Mouse (Mus musculus) CD4-positive, CD25-positive, alpha-beta regulatory T cell, adult 4 months (primary cell): ENCODE results near the gene Trrap. TPM values are rescaled to one million over a fixed set of nuclear protein-coding genes. Genes with fewer than 3 reads are reported as not detected.

Experiments
- ATAC-seq: one replicate; pipeline ENCODE4 v1.8.0; 2017
- polyA plus RNA-seq, 2 experiments: library from polyadenylated mRNA; unstranded; fragments of 100-300 nt; shearing (Covaris generic); gene quantifications; one replicate each; pipeline ENCODE4 v1.2.1; 2017

Trrap gene
- polyA plus RNA-seq, 2 experiments from 2014 or later: 65.1 to 109 TPM

DNA sequence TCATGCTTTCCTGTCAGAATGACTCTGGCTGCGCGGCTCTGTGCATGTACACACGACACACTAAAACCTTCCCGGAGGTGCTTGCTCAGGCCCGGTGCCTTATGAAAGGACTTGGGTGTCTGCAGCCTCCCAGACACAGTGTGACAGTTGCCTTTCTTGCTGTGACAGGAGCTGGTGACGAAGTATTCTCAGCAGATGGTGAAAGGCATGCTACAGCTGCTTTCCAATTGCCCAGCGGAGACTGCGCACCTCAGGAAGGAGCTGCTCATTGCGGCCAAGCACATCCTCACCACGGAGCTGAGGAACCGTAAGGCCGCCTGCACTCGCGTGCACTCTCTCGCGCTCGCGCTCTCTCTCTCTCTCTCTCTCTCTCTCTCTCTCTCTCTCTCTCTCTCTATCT, 18.9 kb downstream of the Trrap start:
- ATAC-seq: no peak

DNA sequence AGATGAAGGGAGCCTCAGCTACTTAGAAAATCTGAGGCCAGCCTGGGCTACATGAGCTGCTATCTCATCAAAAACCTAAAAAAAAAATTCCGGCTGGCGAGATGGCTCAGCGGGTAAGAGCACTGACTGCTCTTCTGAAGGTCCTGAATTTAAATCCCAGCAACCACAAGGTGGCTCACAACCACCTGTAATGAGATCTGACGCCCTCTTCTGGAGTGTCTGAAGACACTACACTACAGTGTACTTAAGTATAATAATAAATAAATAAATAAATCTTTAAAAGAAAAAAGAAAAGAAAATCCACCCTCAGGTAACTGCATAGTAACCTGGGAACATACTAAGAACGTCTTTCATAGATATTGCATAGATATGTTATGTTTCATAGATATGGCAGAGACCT, 25.8 kb downstream of the Trrap start:
- ATAC-seq: no peak

DNA sequence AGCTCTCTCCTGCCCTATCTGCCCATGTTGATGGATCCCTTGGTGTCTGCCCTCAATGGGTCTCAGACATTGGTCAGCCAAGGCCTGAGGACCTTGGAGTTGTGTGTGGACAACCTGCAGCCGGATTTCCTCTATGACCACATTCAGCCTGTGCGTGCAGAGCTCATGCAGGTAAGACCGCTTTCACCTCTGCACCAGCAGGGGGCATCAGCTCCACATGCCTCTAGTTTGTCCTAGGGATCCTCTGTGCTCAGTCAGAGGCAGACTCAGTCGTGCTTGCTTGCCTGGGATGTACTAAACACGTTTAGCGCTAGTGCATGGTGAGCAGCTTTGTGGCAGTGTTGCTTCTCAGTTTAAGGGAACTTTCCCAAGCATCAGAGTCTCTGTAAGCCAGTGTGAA, 27.2 kb downstream of the Trrap start:
- no peak for ATAC-seq

DNA sequence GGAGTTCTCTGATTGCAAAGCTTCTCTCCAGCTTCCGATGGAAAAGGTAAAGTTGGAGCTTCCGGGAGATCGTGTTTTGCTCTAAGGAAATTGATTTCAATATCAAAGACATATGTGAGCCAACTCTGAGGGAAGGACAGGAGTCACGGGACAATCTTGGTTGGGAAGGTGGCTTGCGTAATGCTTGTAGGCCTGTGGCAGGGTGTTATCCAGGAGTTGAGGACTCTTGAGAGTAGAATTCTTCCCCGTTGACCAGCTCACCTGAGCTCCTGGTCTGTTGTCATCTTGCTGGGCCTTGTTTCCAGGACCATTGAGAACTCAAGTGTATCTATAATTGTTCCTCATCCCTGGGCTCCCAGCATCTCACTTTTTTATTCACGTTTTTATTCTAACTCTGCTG, 29.6 kb downstream of the Trrap start:
- no peak for ATAC-seq

DNA sequence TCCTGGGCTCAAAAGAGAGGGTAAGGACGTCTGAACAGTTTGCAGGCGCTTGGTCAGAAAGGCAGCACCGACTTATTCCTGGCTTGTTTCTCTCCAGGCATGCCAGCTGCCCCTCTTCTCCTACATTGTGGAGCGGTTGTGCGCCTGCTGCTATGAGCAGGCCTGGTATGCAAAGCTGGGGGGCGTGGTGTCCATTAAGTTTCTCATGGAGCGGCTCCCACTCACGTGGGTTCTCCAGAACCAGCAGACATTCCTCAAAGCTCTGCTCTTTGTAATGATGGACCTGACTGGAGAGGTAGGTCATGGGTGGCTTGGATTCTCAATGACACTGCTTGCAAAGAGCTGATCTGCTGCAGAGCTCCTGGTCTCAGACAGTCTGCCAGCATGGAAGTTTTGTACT, 35.5 kb downstream of the Trrap start:
- ATAC-seq: no peak

DNA sequence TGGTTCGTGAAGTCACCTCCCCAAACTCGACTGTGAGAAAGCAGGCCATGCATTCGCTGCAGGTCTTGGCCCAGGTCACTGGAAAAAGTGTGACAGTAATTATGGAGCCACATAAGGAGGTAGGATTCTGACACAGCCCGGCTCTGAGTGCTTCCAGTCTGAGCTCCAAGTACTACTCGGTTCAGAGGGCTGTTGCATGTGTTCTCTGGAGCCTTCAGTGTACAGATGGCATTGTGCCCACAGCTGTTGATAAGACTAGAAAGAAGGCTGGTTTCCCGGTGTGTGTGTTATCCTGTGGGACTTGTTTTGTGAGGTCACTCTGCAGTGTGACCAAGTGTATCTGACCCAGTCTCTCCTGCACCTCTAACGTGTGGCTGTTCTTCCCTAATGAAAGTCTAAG, 36.6 kb downstream of the Trrap start:
- no peak for ATAC-seq

DNA sequence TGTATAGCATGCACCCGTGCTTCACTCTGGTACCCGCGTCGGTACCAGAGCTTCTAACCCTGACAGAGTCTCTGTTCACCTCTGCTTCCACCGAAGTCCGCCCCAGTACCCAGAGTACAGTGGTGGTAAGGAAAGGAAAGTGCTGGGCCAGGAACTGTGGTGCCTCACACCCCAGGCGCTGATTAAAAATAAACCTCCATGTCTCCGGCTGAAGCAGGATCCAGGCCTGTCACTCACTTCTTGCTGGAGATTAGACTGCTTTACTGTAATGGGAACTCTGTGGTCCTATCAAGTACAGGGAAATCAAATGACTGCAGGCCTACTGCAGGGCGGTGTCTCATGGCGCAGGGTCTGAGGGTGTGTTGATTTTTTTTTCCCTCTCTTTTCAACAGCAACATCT, 39.4 kb downstream of the Trrap start:
- ATAC-seq: no peak

DNA sequence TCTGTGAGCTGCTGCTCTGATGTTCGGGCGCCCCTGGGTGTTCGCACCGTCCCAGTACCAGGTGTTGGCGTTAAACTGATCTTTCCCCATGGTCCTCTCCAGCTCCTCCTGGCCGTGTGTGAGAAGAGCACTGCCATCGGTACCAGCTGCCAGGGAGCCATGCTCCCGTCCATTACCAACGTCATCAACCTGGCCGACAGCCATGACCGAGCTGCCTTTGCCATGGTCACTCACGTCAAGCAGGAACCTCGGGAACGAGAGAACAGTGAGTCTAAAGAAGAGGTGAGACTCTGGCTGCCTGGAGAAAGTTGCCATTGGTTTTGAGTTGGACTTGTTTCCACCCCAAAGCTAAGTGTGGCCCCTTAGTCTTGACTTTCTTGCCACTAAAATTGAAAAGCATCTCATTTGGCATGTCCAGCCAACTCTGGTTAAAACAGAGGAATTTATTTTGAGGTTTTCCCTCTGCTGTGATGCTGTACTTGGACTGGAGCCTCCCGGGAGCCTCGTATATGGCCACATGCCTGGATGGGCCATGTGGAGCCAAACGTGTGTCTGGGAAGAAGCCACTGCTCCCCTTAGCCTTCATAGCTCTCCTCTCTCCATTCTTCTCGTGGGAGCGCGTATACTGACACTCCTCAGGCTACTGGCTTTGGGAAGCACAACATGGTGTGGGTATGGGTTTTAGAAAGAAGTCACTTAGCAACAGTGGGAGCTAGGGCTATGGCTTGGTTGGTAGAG, 61.0 kb downstream of the Trrap start:
- no peak for ATAC-seq

DNA sequence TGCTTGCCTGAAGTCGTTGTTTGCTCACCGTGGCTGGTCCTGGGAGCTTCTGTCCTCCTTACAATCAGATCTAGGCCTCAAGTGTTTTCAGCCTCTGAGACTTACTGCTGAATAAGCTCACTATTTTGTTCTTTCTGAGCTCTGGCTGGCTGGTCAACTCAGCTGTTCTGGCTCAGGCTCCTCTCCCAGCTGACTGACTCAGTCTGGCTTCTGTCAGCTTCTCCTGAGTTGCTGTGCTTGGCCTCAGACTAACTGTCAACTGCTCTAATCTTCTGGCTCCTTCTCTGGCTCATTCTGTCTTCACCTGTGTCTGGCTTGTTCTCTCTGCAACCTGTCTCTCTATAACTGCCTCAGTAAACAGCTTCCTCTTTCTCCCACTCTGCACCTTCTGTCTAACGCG, 62.1 kb downstream of the Trrap start:
- ATAC-seq: no peak

DNA sequence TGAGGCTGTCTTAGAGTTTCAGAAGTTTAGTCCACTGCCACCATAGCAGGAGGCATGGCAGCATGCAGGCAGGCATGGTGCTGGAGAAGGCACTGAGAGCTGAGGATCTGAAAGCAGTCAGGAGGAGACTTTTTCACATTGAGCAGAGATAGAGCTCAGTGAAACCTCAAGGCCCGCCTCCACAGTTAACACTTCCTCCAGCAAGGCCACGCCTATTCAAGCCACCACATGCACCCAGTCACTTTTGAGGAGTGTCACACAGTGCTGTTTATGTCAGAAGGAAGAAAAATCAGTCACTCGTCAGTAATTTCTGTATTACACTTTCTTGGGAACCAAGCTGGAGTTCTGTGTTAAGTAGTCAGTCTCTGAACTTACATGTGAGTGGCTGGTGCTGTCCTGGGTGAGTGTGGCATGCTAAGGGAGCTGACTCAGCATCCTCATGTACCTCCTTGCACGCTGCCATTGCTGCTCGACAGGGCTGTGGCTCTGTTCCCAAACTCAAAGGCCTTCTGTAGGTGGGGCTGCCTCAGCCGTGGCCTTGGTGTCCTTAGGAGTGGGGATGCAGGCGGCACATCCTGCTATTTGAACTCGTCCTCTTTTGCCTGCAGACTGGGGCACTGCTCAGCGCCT, 64.4 kb downstream of the Trrap start:
- ATAC-seq: no peak

DNA sequence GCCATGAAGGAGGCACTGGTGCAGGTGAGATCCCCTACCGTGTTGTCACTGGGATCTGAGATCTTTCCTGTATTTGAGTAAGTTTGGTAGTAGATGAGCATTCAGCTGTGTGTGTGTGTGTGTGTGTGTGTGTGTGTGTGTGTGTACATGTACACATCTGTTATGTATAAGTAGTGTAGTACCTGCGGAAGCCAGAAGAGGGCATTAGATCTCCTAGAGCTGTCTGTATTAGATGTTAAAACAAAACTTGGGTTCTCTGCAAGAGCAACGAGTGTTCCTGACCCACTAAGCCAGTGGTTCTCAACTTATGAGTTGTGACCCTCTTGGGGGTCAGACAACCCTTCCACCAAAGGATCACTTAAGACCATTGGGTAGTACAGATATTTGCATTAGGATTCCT, 68.6 kb downstream of the Trrap start:
- ATAC-seq: no peak

DNA sequence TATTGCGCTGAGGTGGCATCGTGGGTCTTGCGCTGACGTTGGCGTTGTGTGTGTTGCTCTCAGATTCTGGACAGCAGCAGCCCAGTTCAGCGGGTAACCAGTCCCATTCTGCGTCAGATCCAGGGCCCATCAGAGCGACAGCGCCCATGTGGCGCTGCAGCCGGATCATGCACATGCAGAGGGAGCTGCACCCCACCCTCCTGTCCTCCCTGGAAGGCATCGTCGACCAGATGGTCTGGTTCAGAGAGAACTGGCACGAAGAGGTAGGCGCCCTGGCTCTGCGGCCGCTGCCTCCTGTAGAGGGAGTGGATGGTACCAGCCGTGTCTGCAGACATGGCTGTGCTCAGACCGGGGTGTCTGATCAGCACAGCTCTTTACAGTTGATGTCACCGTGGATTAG, 77.8 kb downstream of the Trrap start:
- no peak for ATAC-seq

DNA sequence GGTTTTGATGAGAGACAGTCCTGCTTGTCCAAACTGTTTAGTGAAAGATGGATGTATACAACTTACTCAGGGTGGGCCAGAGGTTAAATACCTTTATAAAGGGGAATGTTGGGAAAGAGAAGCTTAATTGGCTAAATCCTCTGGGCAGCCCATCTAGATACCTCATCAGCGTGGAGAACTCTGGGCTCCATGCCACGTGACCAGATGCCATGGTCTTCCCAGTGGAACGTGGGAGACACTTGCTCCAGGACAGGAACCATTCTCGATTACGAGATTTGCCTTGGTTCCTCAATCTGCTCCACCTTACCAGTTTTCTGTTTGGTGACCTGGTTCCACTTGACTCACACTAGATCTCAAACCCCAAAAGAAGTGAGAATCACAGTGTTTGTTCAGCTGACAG, 81.2 kb downstream of the Trrap start:
- no peak for ATAC-seq

DNA sequence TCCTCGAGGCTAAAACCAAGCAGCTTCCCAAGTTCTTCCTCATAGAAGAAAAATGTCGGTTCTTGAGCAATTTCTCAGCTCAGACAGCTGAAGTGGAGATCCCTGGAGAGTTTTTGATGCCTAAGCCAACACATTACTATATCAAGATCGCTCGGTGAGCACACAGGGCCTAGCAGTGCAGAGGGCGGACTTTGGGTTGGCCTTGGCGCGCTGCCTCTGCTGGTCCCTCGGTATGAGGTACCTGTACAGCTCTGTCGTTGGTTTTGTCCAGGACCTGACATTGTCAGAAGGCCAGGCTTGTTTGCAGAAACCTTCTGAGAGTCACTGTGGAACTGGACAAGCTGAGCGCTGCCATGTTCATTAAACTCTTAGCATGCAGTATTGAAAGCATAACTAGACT, 82.4 kb downstream of the Trrap start:
- no peak for ATAC-seq

DNA sequence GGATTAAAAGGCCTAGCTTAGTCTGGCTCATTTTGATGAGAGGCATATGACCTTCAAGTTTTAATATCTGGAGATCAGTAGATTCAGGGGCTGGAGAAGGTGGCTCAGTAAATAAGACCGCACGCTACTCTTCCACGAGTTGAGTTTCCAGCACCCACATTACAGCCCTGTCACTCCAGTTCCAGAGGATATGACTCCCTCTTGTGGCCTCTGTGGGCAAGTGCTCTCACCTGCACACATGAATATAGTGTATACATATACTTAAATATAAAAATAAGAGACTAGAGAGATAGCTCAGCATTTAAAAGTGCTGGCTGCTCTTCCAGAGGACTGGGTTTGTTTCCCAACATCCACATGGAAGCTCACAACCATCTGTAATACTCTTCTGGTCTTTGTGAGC, 84.3 kb downstream of the Trrap start:
- no peak for ATAC-seq

DNA sequence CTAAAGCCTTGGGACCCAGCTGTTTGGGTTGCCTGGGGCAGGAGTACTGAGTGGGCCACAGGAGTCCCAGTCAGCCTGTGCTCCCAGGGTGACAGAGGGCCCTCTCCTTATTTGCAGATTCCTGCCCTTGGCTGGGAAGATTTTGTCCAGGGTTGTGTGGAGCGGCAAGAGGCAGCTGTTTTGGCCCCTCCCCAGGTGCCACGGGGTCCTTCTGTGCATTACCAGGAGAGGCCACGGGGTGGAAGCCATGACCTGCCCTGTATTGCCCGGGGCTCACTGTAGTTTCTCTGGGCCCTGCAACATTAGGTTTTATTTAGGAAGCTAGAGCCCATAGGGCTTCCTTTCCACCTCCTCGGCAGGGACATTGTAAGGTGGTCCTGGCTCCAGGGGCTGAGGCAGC, 86.4 kb downstream of the Trrap start:
- no peak for ATAC-seq

DNA sequence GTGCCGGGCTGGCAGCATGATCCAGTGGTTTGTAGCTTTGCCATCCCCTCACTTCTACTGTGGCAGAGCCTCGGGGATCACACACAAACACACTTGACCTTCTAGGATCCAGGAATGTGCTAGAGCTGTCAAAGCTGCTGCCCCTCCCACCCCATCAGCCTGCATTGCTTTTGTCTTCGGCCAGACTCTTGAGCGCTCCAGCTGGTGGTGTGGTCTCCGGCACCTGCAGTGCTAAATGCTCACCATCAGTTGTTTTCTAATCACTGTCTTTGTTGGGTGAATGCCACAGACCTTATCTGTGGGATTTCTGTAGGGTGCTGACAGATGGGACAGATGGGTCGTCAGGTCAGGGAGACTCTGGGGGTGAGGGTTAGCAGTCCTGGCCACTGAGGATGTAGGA, 88.4 kb downstream of the Trrap start:
- ATAC-seq: no peak

DNA sequence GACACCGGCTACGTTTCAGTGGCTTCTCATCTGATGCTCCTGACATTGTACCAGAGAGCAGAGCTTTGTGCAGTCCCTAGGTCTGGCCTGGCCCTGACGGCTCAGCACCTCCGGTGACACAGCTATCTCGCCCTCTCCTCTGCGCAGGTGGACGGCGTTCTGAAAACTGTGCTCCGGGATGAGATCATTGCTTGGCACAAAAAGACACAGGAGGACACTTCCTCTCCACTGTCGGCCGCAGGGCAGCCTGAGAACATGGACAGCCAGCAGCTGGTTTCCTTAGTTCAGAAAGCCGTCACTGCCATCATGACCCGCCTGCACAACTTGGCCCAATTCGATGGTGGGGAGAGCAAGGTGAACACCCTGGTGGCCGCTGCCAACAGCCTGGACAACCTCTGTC, 91.0 kb downstream of the Trrap start:
- no peak for ATAC-seq

DNA sequence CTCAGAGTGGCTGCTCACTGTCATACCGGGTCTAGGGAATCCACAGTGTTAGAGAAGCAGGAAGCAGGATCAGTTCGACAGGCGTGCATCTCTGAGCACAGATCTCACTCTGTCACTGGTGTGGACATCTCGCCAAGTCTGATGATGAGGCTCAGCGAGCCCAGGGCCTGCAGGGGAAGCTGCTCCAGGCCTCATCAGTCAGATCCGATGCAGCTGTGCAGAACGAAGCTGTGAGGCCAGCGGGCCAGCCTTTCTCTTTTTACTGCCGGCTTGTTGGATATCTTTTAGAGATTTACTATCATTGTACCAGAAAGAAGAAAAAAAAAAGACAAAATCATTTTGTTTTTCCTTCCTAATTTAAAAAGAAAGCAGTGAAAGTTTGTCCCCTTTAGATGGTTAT, 91.8 kb downstream of the Trrap start:
- ATAC-seq: no peak

DNA sequence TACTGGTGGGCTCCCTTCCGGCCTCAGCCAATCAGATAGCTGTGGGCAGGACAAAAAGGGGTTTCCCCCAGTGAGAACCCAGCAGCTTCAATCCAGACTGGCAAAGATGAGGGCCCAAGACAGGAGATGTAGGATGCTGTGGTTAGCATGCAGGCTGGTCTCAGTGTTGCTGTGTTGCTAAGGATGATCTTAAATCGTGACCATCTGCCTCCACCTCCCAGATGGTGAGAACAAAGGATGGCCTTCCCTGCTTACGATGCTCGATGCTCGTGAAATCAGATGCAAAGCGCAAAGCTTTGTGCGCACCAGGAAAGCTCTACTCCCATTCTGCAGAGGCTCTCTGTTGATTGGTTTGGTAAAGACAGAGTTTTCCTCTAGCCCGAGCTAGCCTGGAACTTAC, 93.4 kb downstream of the Trrap start:
- ATAC-seq: no peak

DNA sequence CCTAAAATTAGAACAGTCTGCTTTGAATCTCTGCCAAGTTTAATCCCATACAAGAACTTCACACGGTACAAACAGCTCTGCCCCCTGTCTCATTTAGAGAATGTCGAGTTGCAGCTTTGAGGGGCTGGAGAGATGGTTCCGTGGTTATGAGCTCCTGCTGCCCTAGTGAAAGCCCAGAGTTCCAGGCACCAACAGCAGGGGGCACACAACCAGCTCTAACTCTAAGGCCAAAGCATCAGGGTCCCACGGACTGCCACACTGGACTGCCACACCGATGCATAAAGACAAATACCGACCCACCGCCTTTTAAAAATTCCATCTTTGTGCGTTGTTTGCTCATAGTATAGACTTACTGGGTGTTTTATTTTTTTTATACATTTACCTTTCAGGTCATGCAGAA, 99.4 kb downstream of the Trrap start:
- no peak for ATAC-seq

DNA sequence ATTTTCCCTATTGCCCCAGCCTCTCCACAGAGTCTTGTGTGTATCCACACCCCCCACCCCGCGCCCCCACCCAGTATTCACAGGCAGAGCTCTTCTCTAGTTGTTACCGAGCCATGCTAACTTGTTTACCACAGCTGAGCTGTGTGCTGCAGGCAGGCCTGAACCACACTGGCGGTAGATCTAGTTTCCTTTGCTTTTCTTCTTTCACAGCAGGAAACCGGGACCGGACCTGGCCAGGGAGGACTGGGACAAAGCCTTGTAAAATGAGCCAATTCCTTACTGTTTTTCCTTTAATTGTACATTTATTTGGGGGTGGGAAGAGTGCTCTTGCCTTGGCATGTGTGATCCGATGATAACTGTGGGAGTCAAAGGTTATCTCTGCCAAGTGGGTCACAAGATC, 101.9 kb downstream of the Trrap start:
- ATAC-seq: no peak

DNA sequence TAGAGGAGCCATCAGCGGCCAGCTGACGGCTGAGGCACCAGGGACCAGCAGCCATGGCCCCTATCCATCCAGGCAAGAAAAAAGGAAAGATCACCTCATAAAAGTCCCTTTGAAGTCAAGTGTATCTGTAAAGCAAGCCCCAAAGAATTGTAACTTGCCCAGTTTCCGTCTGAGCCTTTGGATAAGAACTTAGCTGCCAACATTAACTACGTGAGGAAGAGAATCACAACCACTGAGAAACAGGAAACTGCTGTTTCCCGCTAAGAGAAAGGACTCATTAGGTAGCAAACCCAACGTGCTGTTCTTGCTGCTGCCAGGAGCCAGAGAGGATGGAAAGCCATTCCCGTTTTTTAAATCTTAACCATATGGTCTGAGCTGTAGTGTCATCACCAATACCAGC, 103.2 kb downstream of the Trrap start:
- no peak for ATAC-seq

DNA sequence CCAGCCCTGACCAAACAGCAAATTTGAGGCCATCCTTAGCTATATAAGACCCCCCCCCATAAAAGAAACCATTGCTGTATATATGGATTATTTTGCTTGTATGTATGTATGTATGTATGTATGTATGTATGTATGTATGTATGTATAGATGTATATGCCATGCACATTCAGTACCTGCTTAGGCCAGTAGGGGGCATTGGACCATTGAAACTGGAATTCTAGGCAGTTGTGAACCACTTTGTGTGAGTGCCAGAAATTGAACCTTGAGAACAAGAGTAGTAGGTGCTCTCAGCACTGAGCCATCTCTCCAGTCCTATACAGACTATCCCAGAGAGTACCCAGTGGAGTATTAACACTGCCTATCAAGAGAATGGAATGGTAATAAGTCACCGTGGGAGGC, 104.2 kb downstream of the Trrap start:
- no peak for ATAC-seq

DNA sequence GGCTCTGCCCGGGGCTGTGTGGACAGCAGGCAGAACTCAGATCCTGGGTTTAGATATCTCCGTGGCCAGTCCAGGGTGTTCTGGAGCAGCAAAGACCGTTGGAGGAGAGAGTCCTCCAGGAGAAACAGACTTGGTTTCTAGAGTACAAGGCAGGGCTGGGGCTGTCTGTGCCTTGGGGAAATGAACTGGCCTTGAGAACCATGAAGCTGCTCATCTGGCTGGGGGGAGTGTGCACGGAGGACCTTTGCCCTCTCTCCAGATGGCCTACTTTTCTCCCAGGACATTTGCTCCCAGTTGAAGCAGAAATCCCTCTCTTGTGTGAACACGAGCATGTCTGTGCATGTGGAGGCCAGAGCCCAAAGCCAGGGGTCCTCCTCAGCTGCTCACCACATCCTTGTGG, 104.8 kb downstream of the Trrap start:
- ATAC-seq: no peak
